Mouse (Mus musculus) embryo, embryonic 11.5 days (tissue): Measurements from ENCODE around the gene H2-DMa.

ENCODE experiments used
- DNase-seq: peaks from one replicate; pipeline ENCODE4 v3.0.0-alpha.2; 2012; ENCODE audit warnings: low read depth, low spot score

The H2-DMa gene

GRCm38 (mm10) chr17:34152923-34153322, 33.6 kb downstream of the H2-DMa start, which contains the start of gene H2-DMb1:
H2-DMb1 (plus strand) TSS chr17:34153072.
- DNase-seq: no peak

GRCm38 (mm10) chr17:34155534-34155933, 36.2 kb downstream of the H2-DMa start:
- no peak for DNase-seq

- DNase-seq: no peak
Observed at GRCm38 (mm10) chr17:34164202-34164895, 45.0 kb downstream of the H2-DMa start.

- DNase-seq: no peak
Observed at GRCm38 (mm10) chr17:34165033-34165730, 45.8 kb downstream of the H2-DMa start.

GRCm38 (mm10) chr17:34169279-34169678, 49.9 kb downstream of the H2-DMa start:
- peak; percentile 32 for DNase-seq

- DNase-seq: no peak
Observed at GRCm38 (mm10) chr17:34170487-34170876, 51.1 kb downstream of the H2-DMa start.

- peak; percentile 46 for DNase-seq
Observed at GRCm38 (mm10) chr17:34170877-34171498, 51.6 kb downstream of the H2-DMa start.

GRCm38 (mm10) chr17:34172528-34172927, 53.2 kb downstream of the H2-DMa start:
- DNase-seq: no peak

- no peak for DNase-seq
Observed at GRCm38 (mm10) chr17:34174075-34174474, 54.7 kb downstream of the H2-DMa start.

- no peak for DNase-seq
Observed at GRCm38 (mm10) chr17:34177179-34177578, 57.8 kb downstream of the H2-DMa start.

- no peak for DNase-seq
Observed at GRCm38 (mm10) chr17:34179019-34179418, 59.7 kb downstream of the H2-DMa start.

GRCm38 (mm10) chr17:34179913-34180859, 60.8 kb downstream of the H2-DMa start:
- DNase-seq: no peak

- no peak for DNase-seq
Observed at GRCm38 (mm10) chr17:34183564-34184219, 64.4 kb downstream of the H2-DMa start.

GRCm38 (mm10) chr17:34185526-34185925, 66.2 kb downstream of the H2-DMa start:
- no peak for DNase-seq

GRCm38 (mm10) chr17:34186885-34187260, 67.5 kb downstream of the H2-DMa start:
- DNase-seq: no peak

GRCm38 (mm10) chr17:34187261-34187916, 68.0 kb downstream of the H2-DMa start, which contains the start of the genes Tap1 and Psmb9:
Tap1 (plus strand) TSS chr17:34187553.
Psmb9 (minus strand) TSS chr17:34187764.
- peak; percentile 94 for DNase-seq

GRCm38 (mm10) chr17:34188010-34188409, 68.7 kb downstream of the H2-DMa start:
- DNase-seq: no peak
